ENCODE assay signal across 8 mouse cellular contexts in the genomic region with DNA sequence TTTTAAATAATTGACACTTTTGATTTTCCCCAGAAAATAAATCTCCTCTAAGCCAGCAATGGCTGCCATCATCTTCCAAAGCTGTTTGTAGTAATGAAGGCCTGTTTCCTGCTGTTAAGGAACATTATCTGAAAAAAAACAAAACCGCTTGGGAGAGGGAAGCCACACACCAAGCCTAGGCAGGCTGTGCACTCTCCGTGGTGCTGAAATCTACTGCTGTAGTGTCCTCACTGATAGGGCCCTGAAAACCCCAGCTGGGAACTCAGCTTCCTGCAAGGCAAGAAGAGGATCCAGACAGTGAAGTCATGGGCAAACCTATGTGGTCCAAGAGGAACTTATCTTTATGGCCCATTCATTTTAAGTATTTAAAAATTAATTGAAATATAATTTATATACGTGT.
DNase-seq lines count a peak whose midpoint lies in the region; ATAC-seq lines count a peak whose summit lies in the region.

No protein-coding gene starts in this region.

- no peaks in the 10 kb centered on the region for H3K36me3 ChIP-seq in forebrain, embryonic 10.5 days (replicated peaks)
- no peaks in the 10 kb centered on the region for H3K36me3 ChIP-seq in forebrain, embryonic 12.5 days (replicated peaks)
- no peaks in the 10 kb centered on the region for H3K36me3 ChIP-seq in midbrain, embryonic 14.5 days (ENCODE audit: control insufficient read depth, insufficient read depth, low read length)
- H3K36me3 ChIP-seq in midbrain, embryonic 15.5 days (replicated peaks) = no peaks in the 10 kb centered on the region

- no peak overlapping the region for H3K4me3 ChIP-seq in forebrain, embryonic 10.5 days
- H3K4me3 ChIP-seq in forebrain, embryonic 12.5 days (replicated peaks) = no peak overlapping the region
- no peak overlapping the region for H3K4me3 ChIP-seq in midbrain, embryonic 14.5 days (replicated peaks; ENCODE audit: low read depth, low read length)
- no peak overlapping the region for H3K4me3 ChIP-seq in midbrain, embryonic 15.5 days

- no peaks in the 10 kb centered on the region for H3K4me1 ChIP-seq in forebrain, embryonic 10.5 days
- H3K4me1 ChIP-seq in forebrain, embryonic 12.5 days = no peaks in the 10 kb centered on the region
- no peaks in the 10 kb centered on the region for H3K4me1 ChIP-seq in midbrain, embryonic 14.5 days (ENCODE audit: control insufficient read depth, insufficient read depth, low read length)
- H3K4me1 ChIP-seq in midbrain, embryonic 15.5 days = no peaks in the 10 kb centered on the region

- no peak overlapping the region for H3K4me2 ChIP-seq in forebrain, embryonic 12.5 days
- no peak overlapping the region for H3K4me2 ChIP-seq in midbrain, embryonic 14.5 days (ENCODE audit: low read length)
- H3K4me2 ChIP-seq in midbrain, embryonic 15.5 days = no peak overlapping the region

- peak; percentile 24 for DNase-seq in forebrain, embryonic 10.5 days (ENCODE audit: extremely low spot score, low spot score)
- peak; percentile 57 for DNase-seq in midbrain, embryonic 14.5 days
- peak; percentile 84 for DNase-seq in kidney, postnatal 10 days
- DNase-seq in testis, postnatal 14 days (ENCODE audit: low spot score) = peak; percentile 48
- DNase-seq in left cerebral cortex, adult 9 months (ENCODE audit: low spot score in 2 of 2) = no peak

- no peak for ATAC-seq in forebrain, embryonic 12.5 days (ENCODE audit: low FRiP score)
- ATAC-seq in midbrain, embryonic 14.5 days (ENCODE audit: low FRiP score, low TSS enrichment) = no peak
- ATAC-seq in midbrain, embryonic 15.5 days (replicated peaks) = no peak
- ATAC-seq in frontal cortex, adult (ENCODE audit: low TSS enrichment) = no peak

- 18% methylated on average over 3 of the region's 3 CpGs for WGBS in forebrain, embryonic 10.5 days
- 18% methylated on average over 3 of the region's 3 CpGs for WGBS in forebrain, embryonic 12.5 days
- 17% methylated on average over 3 of the region's 3 CpGs for WGBS in midbrain, embryonic 14.5 days
- 15% methylated on average over 3 of the region's 3 CpGs for WGBS in midbrain, embryonic 15.5 days

- H3K27me3 ChIP-seq in forebrain, embryonic 10.5 days (ENCODE audit: poor library complexity, severe bottlenecking) = no peaks in the 10 kb centered on the region
- H3K27me3 ChIP-seq in forebrain, embryonic 12.5 days = no peaks in the 10 kb centered on the region
- no peaks in the 10 kb centered on the region for H3K27me3 ChIP-seq in midbrain, embryonic 14.5 days (ENCODE audit: control insufficient read depth, insufficient read depth, low read length)
- no peaks in the 10 kb centered on the region for H3K27me3 ChIP-seq in midbrain, embryonic 15.5 days (replicated peaks)

- no peaks in the 10 kb centered on the region for H3K9me3 ChIP-seq in forebrain, embryonic 10.5 days
- no peaks in the 10 kb centered on the region for H3K9me3 ChIP-seq in forebrain, embryonic 12.5 days
- H3K9me3 ChIP-seq in midbrain, embryonic 14.5 days (ENCODE audit: control insufficient read depth, low read length) = no peaks in the 10 kb centered on the region
- H3K9me3 ChIP-seq in midbrain, embryonic 15.5 days = no peaks in the 10 kb centered on the region

- H3K9ac ChIP-seq in forebrain, embryonic 12.5 days = no peak overlapping the region
- no peak overlapping the region for H3K9ac ChIP-seq in midbrain, embryonic 14.5 days (replicated peaks; ENCODE audit: low read length)
- no peak overlapping the region for H3K9ac ChIP-seq in midbrain, embryonic 15.5 days

- H3K27ac ChIP-seq in forebrain, embryonic 10.5 days = no peak overlapping the region
- no peak overlapping the region for H3K27ac ChIP-seq in forebrain, embryonic 12.5 days
- no peak overlapping the region for H3K27ac ChIP-seq in midbrain, embryonic 14.5 days (replicated peaks; ENCODE audit: low read depth, low read length)
- no peak overlapping the region for H3K27ac ChIP-seq in midbrain, embryonic 15.5 days

Comparison
In these comparisons a context has a peak if more than half of its experiments do, and no peak if none do; other contexts are left out.
1. DNase-seq: peak in forebrain, embryonic 10.5 days (single experiment), midbrain, embryonic 14.5 days (single experiment), kidney, postnatal 10 days (single experiment) and testis, postnatal 14 days (single experiment); none in left cerebral cortex, adult 9 months (0 of 2).